Mouse (Mus musculus) layer of hippocampus, adult 6 months (tissue): Measurements from ENCODE around the gene Tmem233. TPM values are rescaled to one million over a fixed set of nuclear protein-coding genes. Genes with fewer than 3 reads are reported as not detected.

Experiments
- long read RNA-seq, 2 experiments: library from polyadenylated mRNA; unstranded; transcript quantifications; one replicate each; pipeline ENCODE4 v2.0.0; 2019 to 2020
- polyA plus RNA-seq: library from polyadenylated mRNA; unstranded; fragments of <200 nt; fragmentation: Nextera tagmentation; gene quantifications from 2 replicates; pipeline ENCODE4 v1.2.3, GENCODE M21; 2021

The Tmem233 gene
- polyA plus RNA-seq = not detected in 2 replicates
- long read RNA-seq, experiment 1 = 0 reads
- long read RNA-seq, experiment 2 = 0 reads

GRCm38 (mm10) chr5:116083081-116083480, at the start of gene Tmem233:
TSS of gene Tmem233 (minus strand) at chr5:116083244.

GRCm38 (mm10) chr5:116024327-116024739, 58.7 kb downstream of the Tmem233 start, which contains the start of gene Prkab1:
TSS of gene Prkab1 (minus strand) at chr5:116024508.

Other genes with a start within 250 kb of the Tmem233 start
- 25.3 and 28.7 TPM in 2 replicates for gene Cit, start 238.0 kb downstream of the Tmem233 start, polyA plus RNA-seq
- 10.1 TPM in 2 replicates for gene Prkab1, start 58.7 kb downstream of the Tmem233 start, polyA plus RNA-seq
- 0.31 and 0.48 TPM in 2 replicates for gene Ccdc60, start 205.7 kb upstream of the Tmem233 start, polyA plus RNA-seq